Mouse (Mus musculus) testis, postnatal 10 days (tissue): ENCODE results near the gene Tcta.
"Not testable (repeated sequence)": the region's sequence is repeated elsewhere in the genome, so short reads cannot be mapped to it uniquely, and the experiment has no call there.

Experiments used
- DNase-seq: peaks from one replicate; pipeline ENCODE4 v3.0.0; 2021; ENCODE audit warnings: low spot score

Gene Tcta

DNA sequence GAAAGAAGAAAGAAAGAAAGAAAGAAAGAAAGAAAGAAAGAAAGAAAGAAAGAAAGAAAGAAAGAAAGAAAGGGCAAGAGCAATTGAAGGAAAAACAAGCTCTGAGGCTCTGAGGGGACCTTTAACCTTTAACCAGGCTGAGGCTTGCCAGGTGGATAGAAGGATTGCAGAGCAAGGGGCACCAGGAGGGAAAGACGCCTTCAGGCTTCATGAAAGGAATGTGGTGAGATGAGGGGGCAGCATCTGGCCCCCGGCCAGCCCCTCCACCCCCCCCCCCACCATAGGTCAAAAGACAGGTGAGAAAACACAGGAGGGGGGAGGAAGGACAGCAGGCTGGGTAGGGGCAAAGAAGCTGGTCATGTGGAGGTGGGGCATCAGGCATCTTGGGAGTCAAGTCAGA, 34.0 kb downstream of the Tcta start:
- DNase-seq = no peak

DNA sequence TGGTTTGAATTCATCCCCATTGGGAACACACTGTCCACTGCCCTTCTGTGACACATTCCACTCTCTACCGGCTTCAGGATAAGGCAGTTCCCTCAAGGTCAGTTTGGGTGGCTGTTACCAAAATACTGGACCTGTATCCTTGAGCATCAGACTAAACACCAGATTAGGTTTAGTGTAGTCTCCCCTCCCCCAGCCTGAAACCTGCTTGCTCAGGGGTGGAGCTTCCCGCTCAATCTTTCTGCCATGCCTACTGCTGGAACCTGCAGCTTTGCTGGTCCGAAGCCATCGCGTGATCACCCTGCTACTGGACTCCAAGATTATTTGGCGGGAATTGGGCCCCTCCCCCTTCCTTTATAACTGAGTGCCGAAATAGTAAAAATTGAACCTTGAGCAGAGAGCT, 37.3 kb downstream of the Tcta start:
- DNase-seq = not testable (repeated sequence)

DNA sequence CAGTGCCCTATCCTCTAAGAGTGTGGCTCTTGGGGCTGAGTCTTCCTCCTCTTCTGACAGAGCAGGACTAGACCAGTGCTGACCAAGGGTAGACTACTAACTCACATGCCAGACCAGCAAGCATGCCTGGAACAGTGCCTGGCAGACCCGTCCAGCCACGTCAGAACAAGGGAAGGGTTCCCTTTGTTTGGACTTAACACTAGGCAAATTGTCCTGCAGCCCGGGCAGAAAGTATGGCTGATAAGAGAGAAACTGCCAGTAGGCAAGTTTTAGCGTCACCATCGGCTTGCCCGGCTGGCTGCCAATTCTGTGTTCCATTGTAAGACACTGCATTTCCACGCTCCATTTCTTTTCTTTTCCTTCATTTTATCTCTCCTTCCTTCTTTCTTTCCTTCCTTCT, 38.3 kb downstream of the Tcta start:
- peak; percentile 75 for DNase-seq

DNA sequence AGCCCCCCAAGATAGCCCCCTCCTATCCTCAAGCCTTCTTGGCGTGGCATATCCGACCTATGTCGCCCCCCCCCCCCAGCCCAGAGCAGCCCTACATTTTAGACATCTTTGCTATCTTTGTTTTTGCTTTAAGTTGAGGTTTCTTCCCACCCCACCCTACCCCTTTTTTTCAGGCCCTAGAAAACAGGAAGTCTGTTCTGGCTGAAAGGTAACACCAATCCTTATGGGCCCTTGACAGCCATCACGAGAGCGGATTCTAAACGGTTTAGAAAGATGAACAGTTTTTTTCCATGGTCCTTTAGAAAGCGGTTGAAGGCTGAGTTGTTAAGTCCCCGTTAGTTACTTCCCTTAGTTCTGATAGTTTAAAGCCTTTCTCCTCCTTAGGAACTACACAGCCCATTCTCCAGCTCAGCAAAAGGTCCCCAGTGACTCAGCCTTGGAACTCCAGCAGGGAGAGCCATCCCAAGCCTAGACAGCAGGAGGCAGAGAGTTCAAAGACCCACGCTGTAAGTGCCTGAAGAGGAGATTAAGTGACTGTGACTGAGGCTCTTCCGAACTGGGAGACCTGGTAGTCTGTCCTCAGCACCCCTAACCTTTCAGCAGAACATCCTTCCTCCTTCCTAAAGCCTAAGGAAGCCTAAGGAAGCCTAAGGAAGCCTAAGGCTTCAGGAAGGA, 39.6 kb downstream of the Tcta start:
- no peak for DNase-seq

GRCm38 (mm10) chr9:108264191-108264921, 41.6 kb downstream of the Tcta start:
- DNase-seq = peak; percentile 75

DNA sequence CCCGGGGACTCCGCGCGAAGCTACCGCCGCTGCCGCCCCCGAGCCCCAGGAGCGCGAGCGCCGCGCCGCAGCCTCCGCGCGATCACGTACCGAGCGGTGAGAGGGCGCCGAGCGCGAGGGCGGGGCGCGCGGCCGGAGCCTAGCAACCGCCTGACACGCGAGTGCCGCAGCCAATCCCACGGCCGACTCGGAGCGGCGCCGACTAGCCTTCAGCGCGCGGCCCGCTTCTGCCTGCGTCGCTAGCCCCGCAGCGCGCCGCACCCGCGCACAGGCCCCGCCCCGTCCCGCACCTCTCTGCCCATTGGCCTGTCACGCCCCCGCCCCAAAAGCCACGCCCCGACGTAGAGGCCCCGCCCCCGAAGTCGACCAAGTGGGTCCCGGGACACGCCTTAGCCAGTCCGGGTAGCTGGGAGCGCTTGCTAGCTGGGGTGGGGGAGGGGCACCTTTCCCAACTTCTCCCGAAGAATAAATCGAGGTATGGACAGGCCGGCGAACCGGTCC, 42.2 kb downstream of the Tcta start, which contains the start of gene Dag1:
TSS of gene Dag1 (minus strand) at position 269 of the 501 bp plus-strand sequence.
- DNase-seq = peak; percentile 100

GRCm38 (mm10) chr9:108263131-108263681, 42.8 kb downstream of the Tcta start:
- peak; percentile 68 for DNase-seq

DNA sequence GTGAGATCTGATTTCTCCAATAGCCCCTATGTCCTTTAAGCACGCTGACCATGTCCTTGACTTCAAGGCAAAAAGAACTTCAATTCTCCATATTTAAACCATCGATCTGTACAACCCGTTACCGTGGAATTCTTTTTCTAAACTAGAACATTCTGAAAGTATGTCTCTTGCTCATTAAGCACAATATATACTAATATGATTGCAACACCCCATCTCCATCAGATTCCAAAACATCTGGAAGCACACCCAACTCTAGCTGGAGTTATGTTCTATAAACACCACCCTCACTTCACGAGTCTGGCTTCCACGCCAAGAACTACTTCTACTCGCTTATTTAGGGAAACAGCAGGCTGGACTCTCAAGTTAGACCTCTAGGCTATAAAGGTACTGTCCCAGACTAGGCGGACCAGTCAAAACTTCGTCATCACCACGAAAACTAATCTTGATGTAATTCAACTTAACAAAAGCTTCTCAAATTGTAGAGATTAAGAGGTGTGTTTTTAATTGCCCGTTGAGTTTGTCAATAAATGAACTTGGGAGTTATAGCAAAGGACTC, 43.4 kb downstream of the Tcta start:
- DNase-seq = no peak

DNA sequence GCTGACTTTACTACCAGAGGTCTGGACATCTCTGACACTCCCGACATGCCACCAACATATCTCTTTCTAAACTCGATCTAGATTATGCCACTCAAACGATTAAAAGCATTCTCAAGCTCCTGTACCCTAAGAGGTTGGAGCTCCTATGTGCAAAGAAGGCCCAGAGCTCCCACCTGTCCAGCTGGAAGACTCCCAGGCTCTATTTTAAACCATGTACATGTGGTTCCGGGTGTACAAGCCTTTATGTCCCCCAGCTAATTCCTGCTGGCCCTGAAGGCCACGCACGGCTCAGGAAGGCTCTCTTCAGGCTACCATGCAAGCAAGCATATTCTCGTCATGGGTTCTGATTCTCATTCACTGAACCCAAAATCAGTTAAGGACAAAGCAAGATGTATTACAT, 44.1 kb downstream of the Tcta start:
- DNase-seq = no peak

- no peak for DNase-seq
Observed at GRCm38 (mm10) chr9:108260526-108260925, 45.4 kb downstream of the Tcta start.
